Mouse (Mus musculus) forebrain, postnatal 0 days (tissue): ENCODE results near the gene Dhx8. TPM values are rescaled to one million over a fixed set of nuclear protein-coding genes. Genes with fewer than 3 reads are reported as not detected.

ENCODE experiments used
- ATAC-seq: fragments of 200-750 bp; cut with Nextera tagmentation; 2 replicates; pipeline ENCODE4 v1.8.0; 2017; ENCODE audit warnings: mild to moderate bottlenecking, moderate library complexity
- DNase-seq: peaks from one replicate; pipeline ENCODE4 v3.0.0-alpha.2; 2015
- H3K27ac ChIP-seq: fragments of 300-500 bp; sonication (generic); 2 replicates; pipeline ENCODE4 v1.5.1; 2014; ENCODE audit warnings: low read depth, mild to moderate bottlenecking, antibody characterized with exemption, low read length, moderate library complexity, mixed read lengths
- H3K27me3 ChIP-seq: fragments of 300-500 bp; sonication (generic); 2 replicates; pipeline ENCODE4 v1.6.1; 2014; ENCODE audit warnings: mild to moderate bottlenecking, low read length, mixed read lengths; ENCODE audit not compliant: insufficient read depth
- H3K36me3 ChIP-seq: fragments of 300-500 bp; sonication (generic); 2 replicates; pipeline ENCODE4 v1.6.1; 2014; ENCODE audit warnings: mild to moderate bottlenecking, moderate library complexity; ENCODE audit not compliant: insufficient read depth
- H3K4me1 ChIP-seq: fragments of 300-500 bp; sonication (generic); 2 replicates; pipeline ENCODE4 v1.6.1; 2014; ENCODE audit warnings: antibody characterized with exemption; ENCODE audit not compliant: insufficient read depth
- H3K4me2 ChIP-seq: fragments of 300-500 bp; sonication (generic); 2 replicates; pipeline ENCODE4 v1.6.1; 2014; ENCODE audit warnings: low read depth, mild to moderate bottlenecking, moderate library complexity
- H3K4me3 ChIP-seq: fragments of 300-500 bp; sonication (generic); 2 replicates; pipeline ENCODE4 v1.5.1; 2014; ENCODE audit warnings: low read depth, low read length, mixed read lengths
- H3K9ac ChIP-seq: fragments of 300-500 bp; sonication (generic); 2 replicates; pipeline ENCODE4 v1.6.1; 2014; ENCODE audit warnings: mild to moderate bottlenecking
- H3K9me3 ChIP-seq: fragments of 300-500 bp; sonication (generic); 2 replicates; pipeline ENCODE4 v1.6.1; 2016; ENCODE audit warnings: low read length
- CTCF ChIP-seq: sonication (generic); IDR thresholded peaks from 2 replicates; pipeline ENCODE4 v1.5.1; 2016; ENCODE audit warnings: antibody characterized with exemption, control low read depth, low read depth
- WGBS: fragments of 180-500 bp; shearing (Covaris S2); extraction: QIAGEN DNeasy Blood & Tissue Kit; methylation state at CpG from one replicate; pipeline ENCODE4 v1.1.7; 2014; 5-methylcytosine and 5-hydroxymethylcytosine counted together
- polyA plus RNA-seq: library from polyadenylated mRNA; unstranded; fragments of >200 nt; fragmentation: Nextera tagmentation; extraction: Ambion mirVana; gene quantifications from 2 replicates; pipeline ENCODE4 v1.2.1, GENCODE M21; 2015
- total RNA-seq: library from RNA; depleted of rRNA; stranded (reverse); fragments of >200 nt; gene quantifications from 2 replicates; pipeline ENCODE4 v1.2.3, GENCODE M21; 2014

The Dhx8 gene
- total and polyA plus RNA-seq, 2 experiments from 2014 or later, result 25.0 to 33.3 TPM

DNA sequence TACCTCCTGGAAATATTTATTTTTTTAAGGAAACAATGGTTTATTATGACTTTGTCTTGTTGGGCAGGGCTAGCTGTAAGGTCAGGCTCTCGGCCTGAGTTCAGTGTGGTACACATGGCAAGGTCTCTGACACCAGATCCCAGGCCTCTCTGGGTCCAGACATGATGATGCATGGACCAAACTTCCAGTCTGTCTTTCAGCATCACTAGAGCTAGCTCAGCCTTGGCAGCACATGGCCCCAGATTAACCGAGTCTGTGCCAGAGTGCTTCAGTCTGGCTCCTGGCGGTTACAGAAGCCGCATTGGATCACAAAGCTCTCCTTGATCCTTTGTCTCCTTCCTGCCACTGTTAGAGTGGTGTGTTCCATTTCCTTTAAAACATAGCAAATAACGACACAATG lies 34.6 kb downstream of the Dhx8 start:
- no peak overlapping the region for H3K4me3 ChIP-seq
- H3K4me1 ChIP-seq, result no peaks in the 10 kb centered on the region
- TF ChIP-seq CTCF, result no peak
- no peak overlapping the region for H3K9ac ChIP-seq
- 56% methylated on average over 5 of the region's 5 CpGs for WGBS
- no peak overlapping the region for H3K27ac ChIP-seq
- H3K27me3 ChIP-seq, result no peaks in the 10 kb centered on the region
- peaks cover 60% of the 10 kb centered on the region for H3K36me3 ChIP-seq
- no peak overlapping the region for H3K4me2 ChIP-seq
- ATAC-seq, result peak; percentile 25; the same call in 1 of the 2 replicates
- DNase-seq, result no peak
- no peaks in the 10 kb centered on the region for H3K9me3 ChIP-seq

DNA sequence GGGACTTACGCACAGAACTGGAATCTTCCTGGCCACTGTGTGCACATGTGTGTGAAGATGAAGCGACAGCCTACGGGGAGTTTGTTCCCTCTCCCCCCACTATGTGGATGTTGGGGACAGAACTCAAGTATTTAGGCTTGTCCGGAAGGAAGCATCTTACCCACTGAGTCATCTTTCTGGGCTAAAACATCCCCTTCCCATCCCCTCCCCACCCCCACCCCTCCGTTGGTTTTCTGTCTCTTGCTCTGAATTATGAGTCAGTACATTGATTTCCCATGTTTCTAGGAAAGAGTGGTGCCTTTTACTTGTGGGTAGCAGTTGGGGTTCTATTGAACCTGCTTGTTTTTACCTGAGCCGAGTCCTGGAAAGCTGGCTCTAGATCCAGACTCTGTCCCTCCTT lies 36.0 kb downstream of the Dhx8 start:
- no peak overlapping the region for H3K4me2 ChIP-seq
- DNase-seq, result no peak
- no peaks in the 10 kb centered on the region for H3K27me3 ChIP-seq
- no peak for ATAC-seq
- H3K9me3 ChIP-seq, result no peaks in the 10 kb centered on the region
- no peaks in the 10 kb centered on the region for H3K4me1 ChIP-seq
- 92% methylated on average over 6 of the region's 6 CpGs for WGBS
- peaks cover 52% of the 10 kb centered on the region for H3K36me3 ChIP-seq
- H3K4me3 ChIP-seq, result no peak overlapping the region
- no peak overlapping the region for H3K9ac ChIP-seq
- H3K27ac ChIP-seq, result no peak overlapping the region
- no peak for TF ChIP-seq CTCF

DNA sequence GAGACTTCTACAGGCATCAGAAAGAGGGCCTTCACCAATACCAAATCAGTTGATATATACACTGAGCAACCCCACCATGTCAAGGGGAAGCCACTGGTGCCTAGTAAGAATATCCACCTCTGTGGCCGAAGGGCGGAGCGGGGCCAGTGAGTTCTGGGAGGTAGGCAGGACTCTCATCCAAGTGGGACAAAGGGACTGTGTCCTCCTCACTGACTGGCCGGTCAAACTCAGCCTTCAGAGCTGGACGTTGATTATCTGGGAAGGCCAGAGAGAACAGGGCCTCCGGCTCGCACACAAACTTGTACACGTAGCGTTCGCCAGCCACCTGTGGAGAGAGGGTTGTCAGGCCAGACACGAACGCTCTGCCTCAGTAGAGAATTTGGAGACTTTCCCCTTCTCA lies 37.5 kb downstream of the Dhx8 start:
- DNase-seq (no peak), ATAC-seq (no peak)
- no peak overlapping the region for H3K4me2 ChIP-seq
- peaks cover 39% of the 10 kb centered on the region for H3K36me3 ChIP-seq
- no peaks in the 10 kb centered on the region for H3K9me3 ChIP-seq
- no peak for TF ChIP-seq CTCF
- H3K4me3 ChIP-seq, result no peak overlapping the region
- no peak overlapping the region for H3K27ac ChIP-seq
- 88% methylated on average over 12 of the region's 12 CpGs for WGBS
- H3K27me3 ChIP-seq, result no peaks in the 10 kb centered on the region; the same call in 1 of the 2 replicates
- H3K9ac ChIP-seq, result no peak overlapping the region
- H3K4me1 ChIP-seq, result no peaks in the 10 kb centered on the region

DNA sequence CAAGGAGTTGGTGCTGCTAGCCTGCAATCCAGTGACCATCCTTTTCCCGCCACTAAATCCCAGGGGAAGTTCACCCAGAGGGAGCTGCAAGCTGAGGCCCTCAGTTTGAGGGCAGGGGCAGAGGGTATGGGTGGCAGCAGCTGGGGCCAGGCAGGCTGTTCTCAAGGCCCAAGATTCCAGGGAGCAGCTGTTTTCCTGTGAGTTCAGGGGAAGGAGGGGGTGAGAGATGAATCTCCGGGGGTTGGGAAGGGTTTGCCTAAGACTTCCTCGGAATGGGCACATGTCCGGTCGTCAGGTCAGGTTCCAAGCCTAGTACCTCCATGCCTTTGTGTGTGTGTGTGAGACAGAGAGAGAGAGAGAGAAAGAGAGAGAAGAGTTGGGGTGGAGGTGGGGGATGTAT lies 39.3 kb downstream of the Dhx8 start:
- H3K36me3 ChIP-seq, result peaks cover 24% of the 10 kb centered on the region
- H3K9me3 ChIP-seq, result no peaks in the 10 kb centered on the region
- peak overlapping the region; percentile 49 for H3K4me2 ChIP-seq
- ATAC-seq (no peak), DNase-seq (no peak)
- 7% methylated on average over 5 of the region's 5 CpGs for WGBS
- no peaks in the 10 kb centered on the region for H3K4me1 ChIP-seq
- no peak overlapping the region for H3K27ac ChIP-seq
- H3K4me3 ChIP-seq, result no peak overlapping the region
- H3K27me3 ChIP-seq, result no peaks in the 10 kb centered on the region; the same call in 1 of the 2 replicates
- H3K9ac ChIP-seq, result peak overlapping the region; percentile 22; the same call in 1 of the 2 replicates
- no peak for TF ChIP-seq CTCF

DNA sequence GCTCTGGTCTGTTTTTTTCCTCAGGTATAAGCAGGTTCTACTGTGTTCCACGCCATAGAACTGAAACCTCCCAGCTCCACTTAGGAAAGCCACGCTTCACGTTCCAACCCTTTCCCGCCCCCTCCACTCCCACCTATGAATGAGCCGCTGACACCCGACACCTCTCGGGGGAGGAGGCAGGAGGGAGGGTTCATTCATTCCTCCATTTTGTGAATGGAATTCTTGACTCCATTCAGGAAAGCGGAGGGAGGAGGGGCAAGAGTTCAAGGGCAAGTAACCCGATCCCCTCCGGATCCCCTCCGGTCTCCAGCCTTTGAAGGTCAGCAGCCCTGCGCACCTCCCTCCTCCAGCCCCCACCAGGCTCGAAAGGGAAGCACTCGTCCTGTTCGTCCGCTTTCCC lies 39.7 kb downstream of the Dhx8 start:
- no peak for TF ChIP-seq CTCF
- Histone ChIP-seq H3K4me3 (peak overlapping the region; percentile 24; the same call in 1 of the 2 replicates), H3K9ac (peak overlapping the region; percentile 22; the same call in 1 of the 2 replicates), H3K9me3 (no peaks in the 10 kb centered on the region), H3K27ac (no peak overlapping the region), H3K4me2 (peak overlapping the region; percentile 49), H3K36me3 (peaks cover 21% of the 10 kb centered on the region), H3K4me1 (no peaks in the 10 kb centered on the region), H3K27me3 (no peaks in the 10 kb centered on the region; the same call in 1 of the 2 replicates)
- 3% methylated on average over 16 of the region's 16 CpGs for WGBS
- ATAC-seq (peak; percentile 82), DNase-seq (peak; percentile 52)

DNA sequence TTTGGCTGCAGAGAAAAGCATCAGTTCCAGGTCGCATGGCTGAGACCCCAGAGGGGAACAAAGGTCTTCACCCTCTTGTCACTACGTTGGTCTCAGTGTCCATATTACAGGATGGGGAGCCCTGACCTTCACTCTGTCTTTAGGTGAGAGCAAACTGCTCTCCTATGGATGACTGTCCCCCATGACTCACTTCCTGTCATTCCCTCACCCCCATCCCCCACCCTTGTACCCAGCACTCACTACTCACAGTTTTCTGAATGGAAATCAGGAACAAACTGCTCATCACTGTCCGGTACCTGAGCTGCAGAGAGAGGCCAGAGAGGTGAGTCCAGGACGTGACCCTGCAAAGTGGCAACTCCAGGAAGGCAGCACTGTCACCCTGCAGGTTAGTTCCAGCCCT lies 44.1 kb downstream of the Dhx8 start:
- H3K36me3 ChIP-seq, result no peaks in the 10 kb centered on the region
- no peaks in the 10 kb centered on the region for H3K4me1 ChIP-seq
- H3K9ac ChIP-seq, result no peak overlapping the region
- H3K4me3 ChIP-seq, result no peak overlapping the region
- H3K27ac ChIP-seq, result no peak overlapping the region
- ATAC-seq (no peak), DNase-seq (no peak)
- no peak overlapping the region for H3K4me2 ChIP-seq
- H3K9me3 ChIP-seq, result no peaks in the 10 kb centered on the region
- H3K27me3 ChIP-seq, result no peaks in the 10 kb centered on the region; the same call in none of the 2 replicates
- TF ChIP-seq CTCF, result no peak
- 81% methylated on average over 4 of the region's 4 CpGs for WGBS

DNA sequence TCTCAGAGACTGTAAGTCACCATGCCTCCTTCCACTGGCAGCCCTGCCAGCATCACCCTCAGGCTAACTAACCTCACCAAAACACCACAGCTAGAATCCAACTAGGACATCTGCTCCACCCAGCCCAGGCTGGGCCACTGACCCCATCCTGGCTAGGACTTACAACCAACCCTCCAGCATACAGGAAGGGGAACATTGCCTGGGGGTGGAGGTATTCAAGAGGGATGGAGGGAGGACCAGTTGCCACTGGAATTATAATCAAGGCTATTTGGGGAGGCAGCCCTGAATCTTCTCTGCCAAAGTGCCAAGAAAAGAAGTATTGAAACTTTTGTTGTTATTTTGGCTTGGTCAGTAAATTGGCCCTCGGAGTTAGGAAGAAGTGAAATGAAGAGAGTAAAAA lies 50.4 kb downstream of the Dhx8 start:
- Histone ChIP-seq H3K27me3 (peaks cover 30% of the 10 kb centered on the region), H3K9ac (no peak overlapping the region), H3K9me3 (no peaks in the 10 kb centered on the region), H3K36me3 (no peaks in the 10 kb centered on the region), H3K4me1 (peaks cover 4% of the 10 kb centered on the region; the same call in 1 of the 2 replicates), H3K4me2 (no peak overlapping the region), H3K27ac (no peak overlapping the region), H3K4me3 (no peak overlapping the region)
- TF ChIP-seq CTCF, result no peak
- WGBS, result 31% methylated on average over 1 of the region's 1 CpGs
- DNase-seq, result peak; percentile 15
- ATAC-seq, result no peak
